17 mouse cellular contexts compared by ENCODE assay signal in the genomic region with DNA sequence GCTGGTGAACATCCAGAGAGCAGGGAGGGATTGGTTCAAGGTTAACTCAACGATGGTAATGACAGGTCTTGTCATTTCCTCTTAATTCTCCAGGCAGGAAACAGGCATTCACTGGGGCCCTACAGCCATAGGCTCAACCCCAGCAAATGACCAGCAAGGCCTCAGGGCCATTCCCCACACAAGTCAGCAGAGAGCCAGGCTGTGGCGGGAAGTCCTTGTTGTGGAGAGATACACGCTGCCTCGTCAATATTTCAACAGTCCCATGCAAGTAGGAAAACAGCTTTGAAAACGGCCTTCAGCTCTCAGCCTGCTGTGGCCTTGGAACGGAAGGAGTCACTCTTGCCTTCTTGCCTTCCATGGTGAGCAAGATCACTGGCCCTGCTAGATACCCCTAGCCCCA. TPM values are rescaled to one million over a fixed set of nuclear protein-coding genes. Genes with fewer than 3 reads are reported as not detected.
A peak's percentile ranks its signal among the peaks of the same experiment; 100 is the strongest.
DNase-seq lines count a peak whose midpoint lies in the region; ATAC-seq and TF ChIP-seq lines count a peak whose summit lies in the region.
"Had no signal": no experiment of that assay in that cellular context is flagged by ENCODE, and none has a peak within 500 bp of the region (broad histone marks: within the 10 kb centered on the region; RNA-seq: fewer than 3 reads in every experiment).

No protein-coding gene starts in this region.

- no peaks in the 10 kb centered on the region for H3K27me3 ChIP-seq in kidney, adult 2 months (replicated peaks; ENCODE audit: control insufficient read depth, insufficient read depth, low read length)
- H3K27me3 ChIP-seq in liver, postnatal 0 days (ENCODE audit: insufficient read depth, low read length): no peaks in the 10 kb centered on the region

- H3K9me3 ChIP-seq in liver, postnatal 0 days (ENCODE audit: low read length): no peaks in the 10 kb centered on the region
- H3K9me3 ChIP-seq: midbrain, embryonic 10.5 days had no signal

- TF ChIP-seq CTCF in gastrocnemius, adult 2 months (IDR thresholded peaks at IDR 0.05): no peak
- no peak for TF ChIP-seq CTCF in kidney, adult 2 months (conservative IDR thresholded peaks at IDR 0.05; ENCODE audit: insufficient read depth, insufficient read length, low read depth, low read length)
- no peak for TF ChIP-seq CTCF in liver, postnatal 0 days (IDR thresholded peaks at IDR 0.05; ENCODE audit: low read depth)

- no peak for TF ChIP-seq POLR2A in kidney, adult 2 months (IDR thresholded peaks at IDR 0.05; ENCODE audit: low read depth, low read length)

- ATAC-seq in liver, postnatal 0 days: peak; percentile 28; the same call in 1 of the 2 replicates
- ATAC-seq in frontal cortex, adult (ENCODE audit: low TSS enrichment): no peak
- ATAC-seq: forebrain, postnatal 0 days; hindbrain, postnatal 0 days had no signal

- H3K4me1 ChIP-seq in kidney, adult 2 months (ENCODE audit: control insufficient read depth, insufficient read depth, low read length): peaks cover 60% of the 10 kb centered on the region
- H3K4me1 ChIP-seq in liver, postnatal 0 days (ENCODE audit: insufficient read depth): peaks cover 38% of the 10 kb centered on the region

- H3K27ac ChIP-seq in gastrocnemius, adult 2 months: 0 out of 2 replicates have a peak overlapping the region, but pooled peaks have one; percentile 17
- H3K27ac ChIP-seq in kidney, adult 2 months (ENCODE audit: insufficient read depth, low read depth, low read length): 0 out of 2 replicates have a peak overlapping the region, but pooled peaks have one; percentile 0
- H3K27ac ChIP-seq in liver, postnatal 0 days (ENCODE audit: low read depth): 0 out of 2 replicates have a peak overlapping the region, but pooled peaks have one; percentile 23
- H3K27ac ChIP-seq: hindbrain, postnatal 0 days; midbrain, embryonic 10.5 days had no signal

- intact Hi-C loops in gastrocnemius, adult 2 months (cut with DNase I): no loop called here

- TF ChIP-seq EP300 in liver, postnatal 0 days (IDR thresholded peaks at IDR 0.05; ENCODE audit: low read depth): no peak

- H3K4me2 ChIP-seq in liver, postnatal 0 days (ENCODE audit: low read depth, low read length): no peak overlapping the region

- 67% methylated on average over 6 of the region's 6 CpGs for WGBS in kidney, adult 2 months
- 34% methylated on average over 6 of the region's 6 CpGs for WGBS in liver, postnatal 0 days (ENCODE audit: insufficient replicate concordance)

- no peak overlapping the region for H3K9ac ChIP-seq in liver, postnatal 0 days (replicated peaks)
- H3K9ac ChIP-seq: forebrain, postnatal 0 days had no signal

- H3K4me3 ChIP-seq in gastrocnemius, adult 2 months: no peak overlapping the region
- H3K4me3 ChIP-seq in kidney, adult 2 months (ENCODE audit: insufficient read depth, low read depth, low read length): no peak overlapping the region
- H3K4me3 ChIP-seq in liver, postnatal 0 days (ENCODE audit: low read depth, low read length): no peak overlapping the region
- H3K4me3 ChIP-seq: erythroblast, embryonic 14.5 days; midbrain, embryonic 10.5 days had no signal

- H3K36me3 ChIP-seq in kidney, adult 2 months (ENCODE audit: control insufficient read depth, insufficient read depth, low read length): no peaks in the 10 kb centered on the region
- no peaks in the 10 kb centered on the region; the same call in 1 of the 2 replicates for H3K36me3 ChIP-seq in liver, postnatal 0 days (replicated peaks; ENCODE audit: insufficient read depth, low read length)
- H3K36me3 ChIP-seq: midbrain, embryonic 10.5 days had no signal

- no peak for DNase-seq in gastrocnemius, adult 2 months
- DNase-seq in gastrocnemius, postnatal 4 days (ENCODE audit: low spot score in 2 of 2): no peak
- no peak for DNase-seq in kidney, adult 2 months
- no peak for DNase-seq in kidney, adult 8-10 months
- DNase-seq in ovary, adult 18-20 months (ENCODE audit: low spot score): peak; percentile 80
- no peak for DNase-seq in ovary, postnatal 14 days (ENCODE audit: low spot score)
- DNase-seq in liver, postnatal 0 days: no peak
- DNase-seq: cerebellum, postnatal 10 days; forebrain, postnatal 0 days; gastrocnemius, postnatal 14 days; kidney, postnatal 14 days; lung, postnatal 10 days; retina, postnatal 1 day had no signal

RNA-seq across cellular contexts. Expression of a gene that starts 6.6 kb away (rescaled TPM):
- 10 to 100 TPM; 10.9 to 14.1 TPM for total RNA-seq in gastrocnemius, adult 2 months (2021)
- total RNA-seq in gastrocnemius, postnatal 4 days (2021): 10 to 100 TPM; 35.6 to 37.4 TPM
- 23.3 and 25.0 TPM in 2 replicates for polyA plus RNA-seq in kidney, adult 2 months (2012; rRNA removed)
- 2.1 TPM in 2 replicates for polyA plus RNA-seq in liver, postnatal 0 days (2015; fragmentation: Nextera tagmentation; extraction: Ambion mirVana)
